Mouse (Mus musculus) olfactory bulb, adult 2 months (tissue): ENCODE measurements at regions not wholly inside any gene's neighbourhood (a gene's known extent, or its start where the extent isn't known, plus 50 kb on each side); places are given as distances from the start of the nearest gene placed in this dataset.

Experiments used
- CTCF ChIP-seq: fragments of 200-500 bp; IDR thresholded peaks from 2 replicates; pipeline ENCODE4 v1.5.1; 2012; ENCODE audit warnings: low read depth, mild to moderate bottlenecking, low read length, moderate library complexity; ENCODE audit not compliant: insufficient read depth
- POLR2A ChIP-seq: fragments of 200-500 bp; IDR thresholded peaks from 2 replicates; pipeline ENCODE4 v1.6.1; 2012; ENCODE audit warnings: mild to moderate bottlenecking, low read depth, low read length, moderate library complexity; ENCODE audit not compliant: insufficient read depth

- TF ChIP-seq POLR2A (no peak), CTCF (no peak)
These were observed 138.9 kb upstream of the Adamts9 start for GRCm38 (mm10) chr6:93082205-93082604.
